Mouse (Mus musculus): ENCODE measurements around the gene Ptprn2. TPM values are rescaled to one million over a fixed set of nuclear protein-coding genes. Genes with fewer than 3 reads are reported as not detected.

Ptprn2 gene
- polyA plus RNA-seq, 1 experiment from 2014 or later, result 14.9 TPM

DNA sequence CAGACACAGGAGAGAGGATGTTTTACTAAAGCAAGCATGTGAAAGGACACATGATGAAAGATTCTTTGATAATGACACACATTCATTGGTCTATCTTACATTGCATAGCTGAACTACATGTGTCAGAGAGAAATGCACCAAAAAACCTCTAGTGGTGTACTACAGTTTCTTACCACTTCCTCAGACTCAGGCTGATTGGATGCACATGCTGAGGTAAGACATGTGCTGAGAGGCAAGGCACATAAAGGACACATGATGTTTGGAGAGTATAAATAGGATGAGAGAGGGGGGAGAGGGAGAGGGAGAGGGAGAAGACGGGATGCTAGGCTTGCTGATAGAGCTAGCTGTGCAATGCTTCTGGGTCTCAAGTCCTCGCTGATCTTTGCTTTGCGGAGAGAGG lies 837.5 kb downstream of the Ptprn2 start:
- no peak for ATAC-seq

More for the DNA sequence above, 837.5 kb downstream of the Ptprn2 start:
- Histone ChIP-seq H3K4me3 (replicated peaks) (no peak overlapping the region), H3K27ac (no peak overlapping the region), H3K4me1 (replicated peaks) (no peaks in the 10 kb centered on the region), H3K36me3 (no peaks in the 10 kb centered on the region), H3K9ac (replicated peaks) (no peak overlapping the region), H3K9me3 (no peaks in the 10 kb centered on the region), H3K4me2 (replicated peaks) (no peak overlapping the region), H3K27me3 (no peaks in the 10 kb centered on the region)
- 100% methylated on average over 2 of the region's 3 CpGs for WGBS

MicroRNAs within 50 kb of the gene (microRNA counts, 519-probe panel; counts per million panel counts)
- 5,189 counts per million, percentile 88 among the panel's probes with 10 or more counts for microRNA mmu-miR-153

Small RNA genes within 50 kb of the gene (microRNA-seq; reads per million reads assigned to microRNA genes)
- 3,969 reads per million, percentile 90 among the genes with 10 or more reads in this experiment for gene Mir153

Other genes with a start within 250 kb of the Ptprn2 start
- 19.6 and 20.5 TPM in 2 replicates for gene Wdr60, start 222.7 kb upstream of the Ptprn2 start, polyA plus RNA-seq (2015; fragmentation: Nextera tagmentation; extraction: Ambion mirVana)
- gene Gm11027, start 210.3 kb upstream of the Ptprn2 start, polyA plus RNA-seq (2015; fragmentation: Nextera tagmentation; extraction: Ambion mirVana), result not detected in 2 replicates
- gene Esyt2, start 204.5 kb upstream of the Ptprn2 start, polyA plus RNA-seq (2015; fragmentation: Nextera tagmentation; extraction: Ambion mirVana), result 10.6 TPM in 2 replicates
- gene Ncapg2, start 80.3 kb upstream of the Ptprn2 start, polyA plus RNA-seq (2015; fragmentation: Nextera tagmentation; extraction: Ambion mirVana), result 13.7 and 15.4 TPM in 2 replicates

All from midbrain, embryonic 13.5 days (tissue).